ENCODE assay signal across 13 mouse cellular contexts in genomic region chr11:94342114-94342905, GRCm38 (mm10). TPM values are rescaled to one million over a fixed set of nuclear protein-coding genes. Genes with fewer than 3 reads are reported as not detected.
A peak's percentile ranks its signal among the peaks of the same experiment; 100 is the strongest.
DNase-seq lines count a peak whose midpoint lies in the region; ATAC-seq lines count a peak whose summit lies in the region.
"Had no signal": no experiment of that assay in that cellular context is flagged by ENCODE, and none has a peak within 500 bp of the region (broad histone marks: within the 10 kb centered on the region; RNA-seq: fewer than 3 reads in every experiment).

No protein-coding gene starts in this region.

- no peak overlapping the region for H3K27ac ChIP-seq in liver, embryonic 11.5 days (ENCODE audit: low read depth, low read length)
- peak overlapping the region; percentile 61 for H3K27ac ChIP-seq in forebrain, embryonic 13.5 days
- H3K27ac ChIP-seq in liver, embryonic 13.5 days: 0 out of 2 replicates have a peak overlapping the region, but pooled peaks have one; percentile 8
- H3K27ac ChIP-seq in neural tube, embryonic 15.5 days (replicated peaks): peak overlapping the region; percentile 18; the same call in 1 of the 2 replicates
- H3K27ac ChIP-seq: heart, adult 2 months; liver, embryonic 14.5 days had no signal

- H3K36me3 ChIP-seq in liver, embryonic 11.5 days (ENCODE audit: control insufficient read depth, insufficient read depth, low read length): peaks cover 2% of the 10 kb centered on the region; the same call in 1 of the 2 replicates
- peaks cover 24% of the 10 kb centered on the region for H3K36me3 ChIP-seq in forebrain, embryonic 13.5 days (ENCODE audit: poor library complexity, severe bottlenecking)
- H3K36me3 ChIP-seq in liver, embryonic 13.5 days: peaks cover 23% of the 10 kb centered on the region
- peaks cover 22% of the 10 kb centered on the region for H3K36me3 ChIP-seq in neural tube, embryonic 15.5 days

- H3K4me2 ChIP-seq in liver, embryonic 11.5 days: 0 out of 2 replicates have a peak overlapping the region, but pooled peaks have one; percentile 11
- no peak overlapping the region for H3K4me2 ChIP-seq in forebrain, embryonic 13.5 days
- no peak overlapping the region for H3K4me2 ChIP-seq in liver, embryonic 13.5 days
- H3K4me2 ChIP-seq in neural tube, embryonic 15.5 days: no peak overlapping the region

- WGBS in liver, embryonic 11.5 days: 60% methylated on average over 13 of the region's 13 CpGs
- WGBS in forebrain, embryonic 13.5 days: 24% methylated on average over 13 of the region's 13 CpGs
- WGBS in liver, embryonic 13.5 days (ENCODE audit: insufficient replicate concordance): 52% methylated on average over 13 of the region's 13 CpGs
- 11% methylated on average over 13 of the region's 13 CpGs for WGBS in neural tube, embryonic 15.5 days

- no peak for ATAC-seq in liver, embryonic 11.5 days (replicated peaks; ENCODE audit: low FRiP score)
- no peak for ATAC-seq in forebrain, embryonic 13.5 days
- ATAC-seq in liver, embryonic 13.5 days (ENCODE audit: low read depth): no peak
- ATAC-seq in neural tube, embryonic 15.5 days (ENCODE audit: low FRiP score): no peak

- peaks cover 15% of the 10 kb centered on the region for H3K4me1 ChIP-seq in liver, embryonic 11.5 days (replicated peaks; ENCODE audit: control insufficient read depth, insufficient read depth, low read length)
- peaks cover 46% of the 10 kb centered on the region for H3K4me1 ChIP-seq in forebrain, embryonic 13.5 days
- peaks cover 41% of the 10 kb centered on the region for H3K4me1 ChIP-seq in liver, embryonic 13.5 days (replicated peaks)
- H3K4me1 ChIP-seq in neural tube, embryonic 15.5 days: peaks cover 27% of the 10 kb centered on the region

- DNase-seq in liver, embryonic 11.5 days (ENCODE audit: low spot score): no peak
- no peak for DNase-seq in liver
- DNase-seq in liver, embryonic 13.5 days: no peak
- DNase-seq in adrenal gland, postnatal 14 days: no peak
- DNase-seq in ovary, adult 18-20 months (ENCODE audit: low spot score): no peak
- no peak for DNase-seq in gastrocnemius, postnatal 10 days
- DNase-seq: adrenal gland, adult 2 months; cerebellum, adult 9-10 months; heart, adult 2 months; kidney, adult 18-20 months had no signal

- H3K4me3 ChIP-seq in liver, embryonic 11.5 days (ENCODE audit: low read depth, low read length): no peak overlapping the region
- no peak overlapping the region for H3K4me3 ChIP-seq in forebrain, embryonic 13.5 days
- H3K4me3 ChIP-seq in liver, embryonic 13.5 days (replicated peaks): no peak overlapping the region
- H3K4me3 ChIP-seq in neural tube, embryonic 15.5 days (replicated peaks): no peak overlapping the region
- H3K4me3 ChIP-seq: heart, adult 2 months had no signal

- H3K9ac ChIP-seq in liver, embryonic 11.5 days (ENCODE audit: low read depth, low read length): no peak overlapping the region
- H3K9ac ChIP-seq in forebrain, embryonic 13.5 days: peak overlapping the region; percentile 23; the same call in 1 of the 2 replicates
- H3K9ac ChIP-seq in liver, embryonic 13.5 days: peak overlapping the region; percentile 28; the same call in 1 of the 2 replicates
- no peak overlapping the region; the same call in 1 of the 2 replicates for H3K9ac ChIP-seq in neural tube, embryonic 15.5 days (replicated peaks)
- H3K9ac ChIP-seq: liver, embryonic 14.5 days had no signal

- H3K9me3 ChIP-seq in liver, embryonic 11.5 days (ENCODE audit: control insufficient read depth, low read length): no peaks in the 10 kb centered on the region
- no peaks in the 10 kb centered on the region for H3K9me3 ChIP-seq in forebrain, embryonic 13.5 days (replicated peaks)
- H3K9me3 ChIP-seq in liver, embryonic 13.5 days (replicated peaks): no peaks in the 10 kb centered on the region
- no peaks in the 10 kb centered on the region for H3K9me3 ChIP-seq in neural tube, embryonic 15.5 days (replicated peaks)

- peaks cover 7% of the 10 kb centered on the region for H3K27me3 ChIP-seq in liver, embryonic 11.5 days (replicated peaks; ENCODE audit: control insufficient read depth, insufficient read depth, low read length)
- H3K27me3 ChIP-seq in forebrain, embryonic 13.5 days: no peaks in the 10 kb centered on the region
- H3K27me3 ChIP-seq in liver, embryonic 13.5 days: 0 out of 2 replicates have a peak, but pooled peaks cover 10% of the 10 kb centered on the region
- H3K27me3 ChIP-seq in neural tube, embryonic 15.5 days (replicated peaks): no peaks in the 10 kb centered on the region

RNA-seq across cellular contexts. Expression of gene Ankrd40, which starts 14.5 kb away (rescaled TPM):
- 12.7 and 13.2 TPM in 2 replicates for polyA plus RNA-seq in liver, embryonic 11.5 days (2014; fragmentation: Nextera tagmentation; extraction: Ambion mirVana)
- polyA plus RNA-seq in forebrain, embryonic 13.5 days (2015; fragmentation: Nextera tagmentation; extraction: Ambion mirVana): 10.5 and 10.6 TPM in 2 replicates
- polyA plus RNA-seq in liver, embryonic 13.5 days (2015; fragmentation: Nextera tagmentation; extraction: Ambion mirVana): 5.2 and 5.5 TPM in 2 replicates
- 12.5 and 17.7 TPM in 2 replicates for polyA plus RNA-seq in neural tube, embryonic 15.5 days (2015; fragmentation: Nextera tagmentation; extraction: Ambion mirVana)
- total RNA-seq in adrenal gland, postnatal 14 days (2021): 131 and 136 TPM in 2 replicates
- 100 to 1,000 TPM; 135 to 141 TPM for total RNA-seq in gastrocnemius, postnatal 10 days (2021)

RNA-seq across cellular contexts. Expression of gene Luc7l3, which starts 20.5 kb away (rescaled TPM):
- polyA plus RNA-seq in liver, embryonic 11.5 days (2014; fragmentation: Nextera tagmentation; extraction: Ambion mirVana): 90.6 and 97.6 TPM in 2 replicates
- 164 and 173 TPM in 2 replicates for polyA plus RNA-seq in forebrain, embryonic 13.5 days (2015; fragmentation: Nextera tagmentation; extraction: Ambion mirVana)
- 53.4 and 68.8 TPM in 2 replicates for polyA plus RNA-seq in liver, embryonic 13.5 days (2015; fragmentation: Nextera tagmentation; extraction: Ambion mirVana)
- 124 and 133 TPM in 2 replicates for polyA plus RNA-seq in neural tube, embryonic 15.5 days (2015; fragmentation: Nextera tagmentation; extraction: Ambion mirVana)
- total RNA-seq in adrenal gland, postnatal 14 days (2021): 74.5 and 94.6 TPM in 2 replicates
- 10 to 100 TPM; 31.8 to 55.4 TPM for total RNA-seq in gastrocnemius, postnatal 10 days (2021)

RNA-seq across cellular contexts. Expression of gene Abcc3, which starts 50.5 kb away (rescaled TPM):
- 3.2 and 6.0 TPM in 2 replicates for polyA plus RNA-seq in liver, embryonic 11.5 days (2014; fragmentation: Nextera tagmentation; extraction: Ambion mirVana)
- 0.31 and 0.54 TPM in 2 replicates for polyA plus RNA-seq in forebrain, embryonic 13.5 days (2015; fragmentation: Nextera tagmentation; extraction: Ambion mirVana)
- 4.3 and 5.8 TPM in 2 replicates for polyA plus RNA-seq in liver, embryonic 13.5 days (2015; fragmentation: Nextera tagmentation; extraction: Ambion mirVana)
- 1.1 and 1.7 TPM in 2 replicates for polyA plus RNA-seq in neural tube, embryonic 15.5 days (2015; fragmentation: Nextera tagmentation; extraction: Ambion mirVana)
- 4.0 and 9.1 TPM in 2 replicates for total RNA-seq in adrenal gland, postnatal 14 days (2021)
- 1 to 10 TPM; 1.9 to 2.1 TPM for total RNA-seq in gastrocnemius, postnatal 10 days (2021)

Comparison
In these comparisons a context has a peak if more than half of its experiments do, and no peak if none do; other contexts are left out.
1. H3K9ac ChIP-seq: peak in forebrain, embryonic 13.5 days (single experiment) and liver, embryonic 13.5 days (single experiment); none in liver, embryonic 11.5 days (single experiment) and neural tube, embryonic 15.5 days (single experiment).